Mouse (Mus musculus): ENCODE data around the gene 4930558K02Rik.

Gene 4930558K02Rik

GRCm38 (mm10) chr1:161896130-161896529 is 83.3 kb downstream of the 4930558K02Rik start:
- no peak for DNase-seq

GRCm38 (mm10) chr1:161895014-161895413 is 84.4 kb downstream of the 4930558K02Rik start:
- DNase-seq = no peak

GRCm38 (mm10) chr1:161894553-161894952 is 84.9 kb downstream of the 4930558K02Rik start:
- DNase-seq = no peak

GRCm38 (mm10) chr1:161894126-161894525 is 85.3 kb downstream of the 4930558K02Rik start:
- no peak for DNase-seq
